Mouse (Mus musculus) small intestine, adult 2 months (tissue): Measurements from ENCODE around the gene Mrpl39.

ENCODE experiments used
- CTCF ChIP-seq: fragments of 200-500 bp; IDR thresholded peaks from 2 replicates; pipeline ENCODE4 v1.5.1; 2012; ENCODE audit warnings: low read depth, mild to moderate bottlenecking, control low read depth, inconsistent platforms, low read length, moderate library complexity, mixed read lengths; ENCODE audit not compliant: insufficient replicate concordance, insufficient read length; ENCODE audit errors: extremely low read depth
- POLR2A ChIP-seq: fragments of 200-500 bp; IDR thresholded peaks from 2 replicates; pipeline ENCODE4 v1.6.1; 2012; ENCODE audit warnings: low read depth, mild to moderate bottlenecking, control low read depth, inconsistent platforms, low read length, moderate library complexity

GRCm38 (mm10) chr16:84769619-84770464 lies 34.3 kb upstream of the Mrpl39 start:
- no peak for TF ChIP-seq POLR2A
- no peak for TF ChIP-seq CTCF
